Mouse (Mus musculus) CH12.LX (cell line): ENCODE results near the gene Smg6. TPM values are rescaled to one million over a fixed set of nuclear protein-coding genes. Genes with fewer than 3 reads are reported as not detected.

Source experiments
- DNase-seq: peaks from one replicate; pipeline ENCODE4 v3.0.0-alpha.2; 2013; ENCODE audit errors: extremely low read depth
- H3K27ac ChIP-seq: 2 replicates; pipeline ENCODE4 v1.5.1; 2012; ENCODE audit warnings: low read depth, mild to moderate bottlenecking, control low read depth, moderate library complexity; ENCODE audit not compliant: insufficient read depth
- H3K27me3 ChIP-seq: replicated peaks from 2 replicates; pipeline ENCODE3; 2012; ENCODE audit warnings: inconsistent platforms
- H3K36me3 ChIP-seq, 2 experiments: replicated peaks in 1 of 2; 2 replicates each; pipeline versions ENCODE3 to v1.6.1; 2012; ENCODE audit warnings: inconsistent platforms in 1 of 2, low read length in 1 of 2, mild to moderate bottlenecking in 1 of 2, mixed read lengths in 1 of 2, moderate library complexity in 1 of 2; ENCODE audit not compliant: control insufficient read depth in 1 of 2, insufficient read depth in 1 of 2
- H3K4me1 ChIP-seq, 2 experiments: 2 replicates each; pipeline ENCODE4 v1.6.1; 2012; ENCODE audit warnings: inconsistent platforms in 1 of 2, moderate library complexity in 1 of 2; ENCODE audit not compliant: insufficient read depth in 2 of 2, control insufficient read depth in 1 of 2
- H3K4me2 ChIP-seq: 2 replicates; pipeline ENCODE4 v1.6.1; 2012; ENCODE audit warnings: low read depth, mild to moderate bottlenecking, control low read depth; ENCODE audit not compliant: poor library complexity, insufficient read depth, severe bottlenecking
- H3K4me3 ChIP-seq, 3 experiments: fragments of 150-350 bp in 1 of 3; sonication (generic) in 1 of 3; replicated peaks in 1 of 3; 2 replicates each; pipeline versions ENCODE3 to v1.5.1; 2011 to 2012; ENCODE audit warnings: low read depth in 2 of 3, low read length in 2 of 3, mild to moderate bottlenecking in 2 of 3, moderate library complexity in 2 of 3, control low read depth in 1 of 3, improper control_type of control experiment in 1 of 3, inconsistent platforms in 1 of 3, mixed read lengths in 1 of 3; ENCODE audit not compliant: poor library complexity in 1 of 3
- H3K79me2 ChIP-seq: replicated peaks from 2 replicates; pipeline ENCODE4 v1.6.1; 2012; ENCODE audit warnings: mild to moderate bottlenecking, moderate library complexity; ENCODE audit not compliant: control insufficient read depth, poor library complexity, insufficient read depth, severe bottlenecking; ENCODE audit errors: extremely low read depth
- H3K9ac ChIP-seq: 2 replicates; pipeline ENCODE4 v1.6.1; 2012; ENCODE audit warnings: low read depth, mild to moderate bottlenecking, control low read depth, moderate library complexity; ENCODE audit not compliant: insufficient read depth
- H3K9me3 ChIP-seq: replicated peaks from 2 replicates; pipeline ENCODE3; 2012; ENCODE audit warnings: low read length, inconsistent platforms, mixed read lengths
- BHLHE40 ChIP-seq: IDR thresholded peaks from 2 replicates; pipeline ENCODE4 v1.6.1; 2011; ENCODE audit warnings: mild to moderate bottlenecking, low read depth, low read length, improper control_type of control experiment
- CHD1 ChIP-seq: IDR thresholded peaks from 2 replicates; pipeline ENCODE4 v1.6.1; 2012; ENCODE audit warnings: low read depth, low read length, improper control_type of control experiment, inconsistent platforms
- CTCF ChIP-seq, 2 experiments: IDR thresholded peaks in 1 of 2; conservative IDR thresholded peaks in 1 of 2; 2 replicates each; pipeline ENCODE4 v1.5.1; 2011 to 2012; ENCODE audit warnings: low read depth in 2 of 2, low read length in 2 of 2, improper control_type of control experiment in 1 of 2, inconsistent platforms in 1 of 2, mild to moderate bottlenecking in 1 of 2, moderate library complexity in 1 of 2
- E2F4 ChIP-seq: IDR thresholded peaks from 2 replicates; pipeline ENCODE4 v1.6.1; 2011; ENCODE audit warnings: low read depth, low read length, improper control_type of control experiment; ENCODE audit not compliant: insufficient replicate concordance
- ELF1 ChIP-seq: IDR thresholded peaks from 2 replicates; pipeline ENCODE4 v1.6.1; 2014; ENCODE audit warnings: low read depth, mild to moderate bottlenecking, inconsistent platforms, low read length, improper control_type of control experiment
- HCFC1 ChIP-seq: IDR thresholded peaks from 2 replicates; pipeline ENCODE4 v1.6.1; 2012; ENCODE audit warnings: low read depth, mild to moderate bottlenecking, inconsistent platforms, low read length, improper control_type of control experiment
- IRF4 ChIP-seq: IDR thresholded peaks from 2 replicates; pipeline ENCODE4 v1.6.1; 2014; ENCODE audit warnings: low read depth, mild to moderate bottlenecking, inconsistent platforms, low read length, improper control_type of control experiment
- JUN ChIP-seq: IDR thresholded peaks from 2 replicates; pipeline ENCODE4 v1.6.1; 2011; ENCODE audit warnings: low read depth, mild to moderate bottlenecking, low read length, improper control_type of control experiment, moderate library complexity; ENCODE audit not compliant: insufficient read depth
- JUND ChIP-seq: conservative IDR thresholded peaks from 2 replicates; pipeline ENCODE4 v1.6.1; 2011; ENCODE audit warnings: low read depth, low read length, improper control_type of control experiment
- KAT2A ChIP-seq: IDR thresholded peaks from 2 replicates; pipeline ENCODE4 v1.6.1; 2012; ENCODE audit warnings: low read length, improper control_type of control experiment, inconsistent platforms; ENCODE audit not compliant: insufficient replicate concordance
- MAFK ChIP-seq: IDR thresholded peaks from 2 replicates; pipeline ENCODE4 v1.6.1; 2011; ENCODE audit warnings: low read length, improper control_type of control experiment; ENCODE audit not compliant: insufficient replicate concordance
- MAX ChIP-seq: IDR thresholded peaks from 2 replicates; pipeline ENCODE4 v1.6.1; 2011; ENCODE audit warnings: low read length, improper control_type of control experiment
- MAZ ChIP-seq: IDR thresholded peaks from 2 replicates; pipeline ENCODE4 v1.6.1; 2012; ENCODE audit warnings: low read depth, mild to moderate bottlenecking, inconsistent platforms, low read length, improper control_type of control experiment, moderate library complexity
- MEF2A ChIP-seq: IDR thresholded peaks from 2 replicates; pipeline ENCODE4 v1.6.1; 2014; ENCODE audit warnings: low read depth, mild to moderate bottlenecking, inconsistent platforms, low read length, improper control_type of control experiment, borderline replicate concordance
- MXI1 ChIP-seq: IDR thresholded peaks from 2 replicates; pipeline ENCODE4 v1.6.1; 2011; ENCODE audit warnings: mild to moderate bottlenecking, low read depth, low read length, improper control_type of control experiment
- MYC ChIP-seq: IDR thresholded peaks from 2 replicates; pipeline ENCODE4 v1.6.1; 2011; ENCODE audit warnings: low read depth, mild to moderate bottlenecking, improper control_type of control experiment, low read length
- PAX5 ChIP-seq: IDR thresholded peaks from 2 replicates; pipeline ENCODE4 v1.6.1; 2012; ENCODE audit warnings: low read length, inconsistent platforms, mixed read lengths
- POLR2A ChIP-seq: IDR thresholded peaks from 2 replicates; pipeline ENCODE4 v1.6.1; 2011; ENCODE audit warnings: low read depth, mild to moderate bottlenecking, improper control_type of control experiment, low read length
- POLR2AphosphoS2 ChIP-seq: IDR thresholded peaks from 2 replicates; pipeline ENCODE4 v1.6.1; 2011; ENCODE audit warnings: low read depth, low read length, improper control_type of control experiment
- RAD21 ChIP-seq: IDR thresholded peaks from 2 replicates; pipeline ENCODE4 v1.6.1; 2011; ENCODE audit warnings: low read depth, mild to moderate bottlenecking, low read length, improper control_type of control experiment, moderate library complexity
- RCOR1 ChIP-seq: conservative IDR thresholded peaks from 2 replicates; pipeline ENCODE4 v1.6.1; 2012; ENCODE audit warnings: low read depth, mild to moderate bottlenecking, inconsistent platforms, low read length, improper control_type of control experiment
- SIN3A ChIP-seq: IDR thresholded peaks from 2 replicates; pipeline ENCODE4 v1.6.1; 2012; ENCODE audit warnings: low read length, improper control_type of control experiment, inconsistent platforms
- SMC3 ChIP-seq: IDR thresholded peaks from 2 replicates; pipeline ENCODE4 v1.6.1; 2011; ENCODE audit warnings: low read depth, low read length, improper control_type of control experiment
- TBP ChIP-seq: conservative IDR thresholded peaks from 2 replicates; pipeline ENCODE4 v1.6.1; 2011; ENCODE audit warnings: low read depth, low read length, improper control_type of control experiment
- UBTF ChIP-seq: IDR thresholded peaks from 2 replicates; pipeline ENCODE4 v1.6.1; 2012; ENCODE audit warnings: low read depth, mild to moderate bottlenecking, inconsistent platforms, low read length, improper control_type of control experiment, moderate library complexity
- USF2 ChIP-seq: conservative IDR thresholded peaks from 2 replicates; pipeline ENCODE4 v1.6.1; 2011; ENCODE audit warnings: low read depth, low read length, improper control_type of control experiment
- ZC3H11A ChIP-seq: IDR thresholded peaks from 2 replicates; pipeline ENCODE4 v1.6.1; 2012; ENCODE audit warnings: low read depth, mild to moderate bottlenecking, inconsistent platforms, low read length, improper control_type of control experiment
- ZMIZ1 ChIP-seq: IDR thresholded peaks from 2 replicates; pipeline ENCODE4 v1.6.1; 2012; ENCODE audit warnings: low read depth, mild to moderate bottlenecking, inconsistent platforms, low read length, improper control_type of control experiment
- dilution Hi-C: fragments of 300-500 bp; cut with MboI; formaldehyde crosslinking; loops from 2 replicates; pipeline ENCODE4 v1.14.3; 2020; ENCODE audit warnings: low sequenced_read_pairs; ENCODE audit not compliant: extremely low pct_unique_long_range_greater_than_20kb, extremely low pct_ligation_motif_present
- in situ Hi-C: fragments of 300-500 bp; cut with MboI; formaldehyde crosslinking; loops from 3 replicates; pipeline ENCODE4 v1.14.3; 2019; ENCODE audit warnings: low sequenced_read_pairs, low pct_ligation_motif_present, low pct_unique_long_range_greater_than_20kb, mixed read lengths
- polyA plus RNA-seq: library from polyadenylated mRNA; unstranded; fragments of >175 nt; gene quantifications from 2 replicates; pipeline ENCODE4 v1.2.1, GENCODE M21; 2012; ENCODE audit warnings: low read depth; ENCODE audit not compliant: insufficient read length
- total RNA-seq, 2 experiments: library from RNA; depleted of rRNA; stranded (reverse); fragments of 300-350 nt in 1 of 2; fragments of >200 nt in 1 of 2; gene quantifications; 2 replicates each; pipeline ENCODE4 v1.2.3; 2012 to 2014

Smg6 gene
- total and polyA plus RNA-seq, 3 experiments = 9.0 to 18.5 (median 12.1) TPM

- TF ChIP-seq BHLHE40 (peak; percentile 97), MAFK (peak; percentile 83), SIN3A (peak; percentile 91), MEF2A (peak; percentile 93), TBP (no peak), MXI1 (peak; percentile 71), POLR2AphosphoS2 (0 out of 2 replicates have a peak, but pooled peaks have one; percentile 51), CTCF (conservative IDR thresholded peaks at IDR 0.05 in 1 of 2, IDR thresholded peaks at IDR 0.05 in 1 of 2; ENCODE audit: low read depth in 2 of 2, low read length in 2 of 2) (peak; percentile 26 to 86; a peak in 3 of 4 replicates), RCOR1 (peak; percentile 83), SMC3 (peak; percentile 78), ELF1 (peak; percentile 74), KAT2A (0 out of 2 replicates have a peak, but pooled peaks have one; percentile 22), MYC (peak; percentile 88), USF2 (no peak), CHD1 (peak; percentile 87), E2F4 (no peak), JUND (peak; percentile 79), HCFC1 (peak; percentile 55), POLR2A (0 out of 2 replicates have a peak, but pooled peaks have one; percentile 28)
Observed at GRCm38 (mm10) chr11:75154053-75154585, 228.5 kb downstream of the Smg6 start (continued).

DNA sequence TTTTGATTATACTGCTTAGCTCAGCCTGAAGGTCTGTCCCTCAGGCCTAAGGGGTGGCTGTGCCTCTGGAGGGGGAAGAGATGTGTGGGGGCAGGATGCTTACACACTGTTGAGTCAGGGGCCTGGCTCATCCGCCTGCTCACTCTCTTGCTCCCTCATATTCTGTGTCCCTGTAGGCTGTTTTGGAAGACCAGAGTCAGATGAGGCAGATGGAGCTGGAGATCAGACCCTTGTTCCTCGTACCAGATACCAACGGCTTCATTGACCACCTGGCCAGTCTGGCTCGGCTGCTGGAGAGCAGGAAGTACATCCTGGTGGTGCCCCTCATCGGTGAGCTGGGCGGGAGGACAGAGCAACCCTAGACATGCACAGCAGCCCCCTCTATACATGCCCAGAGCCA lies 230.4 kb downstream of the Smg6 start:
- in situ Hi-C loops = loop anchor here (5.0 to 25.0 kb wide), 2 partner anchors 169 to 519 kb away; partner anchors contain the start of gene Cluh
- TF ChIP-seq KAT2A (no peak), RAD21 (no peak), PAX5 (no peak), UBTF (no peak), MAFK (no peak), JUN (no peak), ELF1 (no peak), IRF4 (no peak), ZC3H11A (no peak), ZMIZ1 (no peak), MAZ (no peak), JUND (no peak), CTCF (conservative IDR thresholded peaks at IDR 0.05 in 1 of 2, IDR thresholded peaks at IDR 0.05 in 1 of 2; ENCODE audit: low read depth in 2 of 2, low read length in 2 of 2) (no peak), MXI1 (no peak), MAX (no peak), POLR2A (no peak)

More for the DNA sequence above, 230.4 kb downstream of the Smg6 start:
- dilution Hi-C loops = no loop called here
- Histone ChIP-seq H3K9ac (no peak overlapping the region), H3K4me2 (no peak overlapping the region), H3K36me3 (peaks cover 12 to 55% of the 10 kb centered on the region in 2 experiments), H3K9me3 (no peaks in the 10 kb centered on the region), H3K27me3 (no peaks in the 10 kb centered on the region), H3K79me2 (no peaks in the 10 kb centered on the region), H3K27ac (no peak overlapping the region), H3K4me1 (peaks cover 17 to 58% of the 10 kb centered on the region in 2 experiments), H3K4me3 (no peak overlapping the region)
- no peak for DNase-seq
